Mouse (Mus musculus) midbrain, embryonic 13.5 days (tissue): ENCODE data around the gene Itgb6. TPM values are rescaled to one million over a fixed set of nuclear protein-coding genes. Genes with fewer than 3 reads are reported as not detected.

ENCODE experiments used
- ATAC-seq: fragments of 200-750 bp; cut with Nextera tagmentation; 2 replicates; pipeline ENCODE4 v1.8.0; 2017; ENCODE audit warnings: mild to moderate bottlenecking, moderate TSS enrichment, moderate library complexity
- H3K27ac ChIP-seq: fragments of 300-500 bp; sonication (generic); 2 replicates; pipeline ENCODE4 v1.5.1; 2015; ENCODE audit warnings: inconsistent platforms, mild to moderate bottlenecking, moderate library complexity
- H3K27me3 ChIP-seq: fragments of 300-500 bp; sonication (generic); 2 replicates; pipeline ENCODE4 v1.6.1; 2015; ENCODE audit warnings: mild to moderate bottlenecking, inconsistent platforms
- H3K36me3 ChIP-seq: fragments of 300-500 bp; sonication (generic); 2 replicates; pipeline ENCODE4 v1.6.1; 2015; ENCODE audit warnings: mild to moderate bottlenecking, inconsistent platforms
- H3K4me1 ChIP-seq: fragments of 300-500 bp; sonication (generic); replicated peaks from 2 replicates; pipeline ENCODE4 v1.6.1; 2015; ENCODE audit warnings: inconsistent platforms
- H3K4me2 ChIP-seq: fragments of 300-500 bp; sonication (generic); replicated peaks from 2 replicates; pipeline ENCODE4 v1.6.1; 2015; ENCODE audit warnings: moderate library complexity, mild to moderate bottlenecking, inconsistent platforms
- H3K4me3 ChIP-seq: fragments of 300-500 bp; sonication (generic); replicated peaks from 2 replicates; pipeline ENCODE4 v1.5.1; 2015; ENCODE audit warnings: mild to moderate bottlenecking, inconsistent platforms
- H3K9ac ChIP-seq: fragments of 300-500 bp; sonication (generic); replicated peaks from 2 replicates; pipeline ENCODE4 v1.6.1; 2015; ENCODE audit warnings: mild to moderate bottlenecking, inconsistent platforms
- H3K9me3 ChIP-seq: fragments of 300-500 bp; sonication (generic); 2 replicates; pipeline ENCODE4 v1.6.1; 2016; ENCODE audit warnings: mild to moderate bottlenecking, inconsistent platforms
- WGBS: fragments of 180-500 bp; shearing (Covaris S2); methylation state at CpG from one replicate; pipeline ENCODE4 v1.1.7; 2015; 5-methylcytosine and 5-hydroxymethylcytosine counted together
- polyA plus RNA-seq: library from polyadenylated mRNA; unstranded; fragments of >200 nt; fragmentation: Nextera tagmentation; extraction: Ambion mirVana; gene quantifications from 2 replicates; pipeline ENCODE4 v1.2.1, GENCODE M21; 2015

Itgb6 gene
- polyA plus RNA-seq, 1 experiment from 2014 or later, result not detected

DNA sequence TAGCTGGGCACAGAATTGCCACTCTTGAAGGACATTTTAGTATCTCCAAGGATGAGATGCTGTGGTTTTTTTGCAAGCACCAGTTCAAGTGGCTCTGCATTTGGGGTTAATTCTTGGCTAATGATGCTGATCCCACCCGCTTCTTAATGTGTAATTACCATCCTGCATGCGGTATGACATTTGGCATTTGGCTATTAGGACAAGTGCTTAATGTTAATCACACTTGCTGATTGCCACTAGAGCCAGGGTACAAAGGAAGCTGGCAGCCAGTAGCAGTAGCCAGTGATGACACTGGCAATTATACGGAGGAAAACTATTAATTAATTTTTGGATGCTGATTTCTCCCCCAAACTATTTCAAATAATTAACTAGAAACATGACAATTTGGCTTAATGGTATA is 86.0 kb downstream of the Itgb6 start:
- H3K9ac ChIP-seq, result no peak overlapping the region
- no peaks in the 10 kb centered on the region for H3K36me3 ChIP-seq
- peak; percentile 69 for ATAC-seq
- no peak overlapping the region for H3K4me3 ChIP-seq
- H3K4me1 ChIP-seq, result peaks cover 25% of the 10 kb centered on the region
- 0 out of 2 replicates have a peak, but pooled peaks cover 5% of the 10 kb centered on the region for H3K27me3 ChIP-seq
- no peaks in the 10 kb centered on the region for H3K9me3 ChIP-seq
- no peak overlapping the region for H3K4me2 ChIP-seq
- WGBS, result 53% methylated on average over 3 of the region's 3 CpGs
- no peak overlapping the region for H3K27ac ChIP-seq

DNA sequence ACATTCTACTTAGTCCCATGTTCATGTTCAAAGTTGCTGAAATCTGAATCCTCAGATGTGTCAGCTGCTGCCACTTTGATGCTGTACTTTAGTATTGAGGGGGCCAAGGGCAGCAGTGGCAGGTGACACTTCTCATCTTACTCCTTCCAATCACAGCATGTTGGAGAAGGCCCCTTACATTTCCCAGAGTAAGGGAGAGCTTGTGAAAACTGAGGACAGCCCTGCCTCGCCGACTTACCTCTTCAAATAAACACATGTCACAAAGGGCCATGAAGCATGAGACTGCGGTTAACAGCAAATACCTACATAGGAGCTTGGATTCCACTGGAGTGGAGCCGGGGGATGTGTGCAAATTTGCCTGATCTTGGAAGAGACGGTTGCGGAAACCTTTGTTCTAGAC is 86.4 kb downstream of the Itgb6 start:
- Histone ChIP-seq H3K4me3 (no peak overlapping the region), H3K9me3 (no peaks in the 10 kb centered on the region), H3K9ac (no peak overlapping the region), H3K27ac (no peak overlapping the region), H3K27me3 (0 out of 2 replicates have a peak, but pooled peaks cover 5% of the 10 kb centered on the region), H3K4me2 (no peak overlapping the region), H3K4me1 (peaks cover 25% of the 10 kb centered on the region), H3K36me3 (no peaks in the 10 kb centered on the region)
- ATAC-seq, result peak; percentile 10; the same call in 1 of the 2 replicates
- WGBS, result 70% methylated on average over 6 of the region's 6 CpGs

GRCm38 (mm10) chr2:60632791-60633190 is 89.7 kb downstream of the Itgb6 start:
- WGBS, result 86% methylated on average over 2 of the region's 2 CpGs
- H3K27ac ChIP-seq, result no peak overlapping the region

DNA sequence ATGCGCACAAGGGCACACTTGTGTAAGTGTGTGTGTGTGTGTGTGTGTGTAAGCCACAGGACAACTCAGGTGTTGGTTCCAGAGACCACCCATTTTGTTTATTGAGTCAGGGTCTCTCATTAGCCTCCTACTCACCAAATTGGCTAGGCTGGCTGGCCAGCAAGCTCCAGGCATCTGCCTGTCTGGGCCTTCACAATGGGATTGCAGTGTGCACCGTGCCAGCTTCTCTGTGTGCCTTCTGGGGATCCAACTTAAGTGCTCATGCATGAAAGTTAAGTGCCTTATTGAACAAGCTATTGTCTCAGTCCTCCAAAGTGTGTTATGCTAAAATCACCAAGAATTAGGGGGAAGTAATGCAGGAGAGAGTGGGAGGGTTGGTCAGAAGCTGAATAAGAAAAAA is 92.1 kb downstream of the Itgb6 start:
- no peaks in the 10 kb centered on the region for H3K9me3 ChIP-seq
- no peaks in the 10 kb centered on the region for H3K4me1 ChIP-seq
- no peak overlapping the region for H3K4me3 ChIP-seq
- no peak overlapping the region for H3K9ac ChIP-seq
- H3K36me3 ChIP-seq, result no peaks in the 10 kb centered on the region
- H3K27ac ChIP-seq, result no peak overlapping the region
- H3K27me3 ChIP-seq, result 0 out of 2 replicates have a peak, but pooled peaks cover 5% of the 10 kb centered on the region
- WGBS, result 54% methylated on average over 2 of the region's 2 CpGs
- no peak for ATAC-seq
- H3K4me2 ChIP-seq, result no peak overlapping the region

More at GRCm38 (mm10) chr2:60632791-60633190, 89.7 kb downstream of the Itgb6 start:
- H3K4me3 ChIP-seq, result no peak overlapping the region
- ATAC-seq, result no peak
- H3K9me3 ChIP-seq, result no peaks in the 10 kb centered on the region
- no peak overlapping the region for H3K4me2 ChIP-seq
- H3K9ac ChIP-seq, result no peak overlapping the region
- peaks cover 16% of the 10 kb centered on the region for H3K4me1 ChIP-seq
- no peaks in the 10 kb centered on the region for H3K36me3 ChIP-seq
- H3K27me3 ChIP-seq, result 0 out of 2 replicates have a peak, but pooled peaks cover 5% of the 10 kb centered on the region

DNA sequence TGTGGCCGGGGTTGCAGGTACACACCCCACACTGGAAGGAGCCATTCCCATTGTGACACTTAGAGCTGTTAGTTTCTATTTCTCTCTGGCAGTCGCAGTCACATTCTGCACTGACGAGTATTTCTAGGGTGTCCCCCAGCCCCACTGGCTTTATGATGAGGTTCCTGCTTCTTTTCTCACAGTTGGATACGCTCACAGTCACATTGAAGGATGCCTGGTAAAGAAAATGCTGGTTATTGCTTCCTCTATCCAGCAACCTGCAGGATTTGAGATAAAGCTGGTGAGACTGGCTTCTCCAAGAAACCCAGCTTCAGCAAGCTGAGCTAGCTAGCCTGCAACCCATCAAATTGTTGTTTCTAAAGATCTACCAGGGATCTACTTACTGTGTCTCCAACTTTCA is 94.5 kb downstream of the Itgb6 start:
- no peaks in the 10 kb centered on the region for H3K36me3 ChIP-seq
- H3K4me1 ChIP-seq, result no peaks in the 10 kb centered on the region
- 86% methylated on average over 4 of the region's 4 CpGs for WGBS
- no peak overlapping the region for H3K4me3 ChIP-seq
- no peaks in the 10 kb centered on the region for H3K27me3 ChIP-seq
- H3K9me3 ChIP-seq, result no peaks in the 10 kb centered on the region
- no peak overlapping the region for H3K4me2 ChIP-seq
- ATAC-seq, result no peak
- H3K27ac ChIP-seq, result no peak overlapping the region
- H3K9ac ChIP-seq, result no peak overlapping the region

DNA sequence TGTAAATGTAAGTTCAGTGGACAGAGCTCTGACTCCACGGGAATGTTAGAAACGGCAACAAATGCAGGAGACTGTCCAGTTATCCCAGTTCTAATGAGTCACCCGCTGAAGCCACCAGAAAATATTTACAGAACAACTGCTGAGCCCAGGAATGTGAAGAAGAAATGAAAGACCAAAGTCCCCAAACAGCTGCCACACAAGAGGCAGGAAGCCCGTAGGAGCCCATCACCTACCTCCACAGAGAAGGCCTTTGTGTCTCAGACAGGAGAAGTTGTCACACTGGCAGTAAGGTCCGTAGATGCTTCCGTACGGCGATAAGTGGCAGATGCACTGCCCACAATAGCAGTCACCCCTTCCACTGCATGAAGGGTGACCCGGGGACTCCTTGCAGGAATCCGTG is 94.9 kb downstream of the Itgb6 start:
- WGBS, result 87% methylated on average over 10 of the region's 10 CpGs
- Histone ChIP-seq H3K36me3 (no peaks in the 10 kb centered on the region), H3K4me2 (no peak overlapping the region), H3K4me1 (no peaks in the 10 kb centered on the region), H3K9ac (no peak overlapping the region), H3K27me3 (no peaks in the 10 kb centered on the region), H3K27ac (no peak overlapping the region), H3K9me3 (no peaks in the 10 kb centered on the region), H3K4me3 (no peak overlapping the region)
- no peak for ATAC-seq

DNA sequence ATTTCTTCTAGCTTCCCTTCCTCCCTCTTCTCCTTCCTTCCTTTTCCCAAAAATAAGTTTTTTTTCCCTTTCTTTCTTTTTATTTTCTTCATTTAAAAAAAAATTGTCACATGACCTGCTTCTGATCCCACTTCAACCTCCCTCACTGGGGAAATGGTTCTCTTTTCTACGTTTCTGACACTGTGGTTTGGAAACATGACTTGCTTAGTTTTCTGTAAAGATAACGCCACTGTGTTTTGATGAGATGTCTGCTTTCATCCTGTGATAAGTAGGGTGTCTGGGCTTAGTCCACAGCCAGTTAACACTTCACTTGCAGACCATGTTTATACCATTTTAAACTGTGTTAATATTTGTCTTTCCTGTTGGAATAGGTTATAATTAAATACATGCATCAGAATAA is 96.7 kb downstream of the Itgb6 start:
- Histone ChIP-seq H3K9ac (no peak overlapping the region), H3K36me3 (no peaks in the 10 kb centered on the region), H3K4me1 (no peaks in the 10 kb centered on the region), H3K4me3 (no peak overlapping the region), H3K4me2 (no peak overlapping the region), H3K27ac (no peak overlapping the region), H3K27me3 (no peaks in the 10 kb centered on the region), H3K9me3 (no peaks in the 10 kb centered on the region)
- 53% methylated on average over 2 of the region's 2 CpGs for WGBS
- ATAC-seq, result no peak

- Histone ChIP-seq H3K27ac (no peak overlapping the region), H3K4me2 (no peak overlapping the region), H3K36me3 (no peaks in the 10 kb centered on the region), H3K4me3 (no peak overlapping the region), H3K9me3 (no peaks in the 10 kb centered on the region), H3K9ac (no peak overlapping the region), H3K4me1 (no peaks in the 10 kb centered on the region), H3K27me3 (no peaks in the 10 kb centered on the region)
- 88% methylated on average over 7 of the region's 7 CpGs for WGBS
- no peak for ATAC-seq
These were observed 100.3 kb downstream of the Itgb6 start for GRCm38 (mm10) chr2:60622161-60622560.

- no peak overlapping the region for H3K4me3 ChIP-seq
- no peak overlapping the region for H3K9ac ChIP-seq
- WGBS, result 95% methylated on average over 7 of the region's 7 CpGs
- H3K27me3 ChIP-seq, result no peaks in the 10 kb centered on the region
- ATAC-seq, result no peak
- H3K36me3 ChIP-seq, result no peaks in the 10 kb centered on the region
- no peak overlapping the region for H3K4me2 ChIP-seq
- H3K9me3 ChIP-seq, result no peaks in the 10 kb centered on the region
- peaks cover 18% of the 10 kb centered on the region for H3K4me1 ChIP-seq
- no peak overlapping the region for H3K27ac ChIP-seq
These were observed 107.7 kb downstream of the Itgb6 start for GRCm38 (mm10) chr2:60614758-60615157.

- Histone ChIP-seq H3K4me2 (no peak overlapping the region), H3K4me1 (peaks cover 18% of the 10 kb centered on the region), H3K27me3 (no peaks in the 10 kb centered on the region), H3K36me3 (no peaks in the 10 kb centered on the region), H3K27ac (no peak overlapping the region), H3K9me3 (no peaks in the 10 kb centered on the region), H3K9ac (no peak overlapping the region), H3K4me3 (no peak overlapping the region)
- WGBS, result 80% methylated on average over 3 of the region's 3 CpGs
- no peak; the same call in 1 of the 2 replicates for ATAC-seq
These were observed 108.6 kb downstream of the Itgb6 start for GRCm38 (mm10) chr2:60613857-60614228.

DNA sequence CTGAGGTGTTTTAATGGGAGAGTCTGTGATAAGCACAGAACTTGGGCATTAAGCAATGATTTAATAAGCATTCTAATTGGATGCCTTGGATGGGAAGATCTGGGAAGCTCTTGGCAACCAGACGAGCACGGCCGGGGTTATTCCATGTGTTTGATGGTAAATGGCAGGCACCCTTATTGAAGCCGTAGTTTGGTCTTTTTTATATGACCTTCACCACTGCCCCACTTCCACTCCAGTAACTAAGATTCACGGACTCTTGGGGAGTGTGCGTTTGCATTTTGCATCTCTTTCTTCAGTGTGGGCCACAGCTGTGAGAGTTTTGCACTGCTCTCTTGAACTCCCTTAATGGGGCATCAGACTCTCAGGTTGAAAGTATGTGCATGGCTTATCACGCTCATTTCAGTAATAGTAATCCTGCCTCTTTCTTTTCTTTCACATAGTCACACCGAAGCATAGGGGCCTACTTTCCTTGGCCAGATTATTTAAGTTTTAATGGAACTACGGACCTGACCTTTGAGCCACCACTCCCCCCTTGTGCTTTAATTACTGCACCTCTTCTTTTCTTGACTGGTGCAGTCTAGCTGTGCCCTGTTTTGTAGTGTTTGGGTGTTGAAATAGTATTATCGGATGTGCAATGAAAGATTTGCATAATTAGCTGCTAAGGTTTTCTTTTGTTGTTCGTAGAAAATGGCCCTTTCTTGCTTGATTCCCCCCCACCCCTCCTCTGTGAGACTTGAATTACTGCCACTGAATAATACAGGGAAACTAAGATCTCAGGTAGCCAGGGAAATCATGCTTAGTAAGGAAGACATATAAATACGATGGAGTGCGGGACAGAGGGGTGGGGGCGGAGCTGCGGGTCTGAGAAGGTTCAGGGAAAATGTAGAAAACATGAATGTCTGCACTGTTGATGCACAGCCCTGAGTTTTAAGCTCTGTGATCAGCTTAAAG is 109.3 kb downstream of the Itgb6 start:
- Histone ChIP-seq H3K27ac (no peak overlapping the region), H3K4me1 (peaks cover 18% of the 10 kb centered on the region), H3K9ac (no peak overlapping the region), H3K9me3 (no peaks in the 10 kb centered on the region), H3K36me3 (no peaks in the 10 kb centered on the region), H3K4me3 (no peak overlapping the region), H3K4me2 (no peak overlapping the region), H3K27me3 (no peaks in the 10 kb centered on the region)
- peak; percentile 57; the same call in 1 of the 2 replicates for ATAC-seq
- WGBS, result 36% methylated on average over 15 of the region's 15 CpGs

- H3K4me3 ChIP-seq, result no peak overlapping the region
- no peaks in the 10 kb centered on the region for H3K36me3 ChIP-seq
- WGBS, result 33% methylated on average over 3 of the region's 3 CpGs
- H3K4me1 ChIP-seq, result peaks cover 18% of the 10 kb centered on the region
- no peak overlapping the region for H3K27ac ChIP-seq
- no peak overlapping the region for H3K9ac ChIP-seq
- peak; percentile 78 for ATAC-seq
- H3K27me3 ChIP-seq, result no peaks in the 10 kb centered on the region
- no peak overlapping the region for H3K4me2 ChIP-seq
- H3K9me3 ChIP-seq, result no peaks in the 10 kb centered on the region
These were observed 110.8 kb downstream of the Itgb6 start for GRCm38 (mm10) chr2:60611622-60612021.
